Mouse (Mus musculus) G1E (cell line): Measurements from ENCODE around the gene Cask. TPM values are rescaled to one million over a fixed set of nuclear protein-coding genes. Genes with fewer than 3 reads are reported as not detected.

Source experiments
- ATAC-seq: 2 replicates; pipeline ENCODE4 v1.8.0; 2016; ENCODE audit warnings: mild to moderate bottlenecking; ENCODE audit not compliant: insufficient number of reproducible peaks, poor library complexity, low FRiP score, severe bottlenecking; ENCODE audit errors: extremely low read depth
- DNase-seq: peaks from one replicate; pipeline ENCODE4 v3.0.0; 2012; ENCODE audit warnings: low spot score
- H3K27me3 ChIP-seq: 2 replicates; pipeline ENCODE4 v1.6.1; 2012; ENCODE audit warnings: mild to moderate bottlenecking, low read length, inconsistent platforms; ENCODE audit not compliant: insufficient read depth
- H3K36me3 ChIP-seq: replicated peaks from 2 replicates; pipeline ENCODE3; 2012; ENCODE audit warnings: mild to moderate bottlenecking, inconsistent platforms
- H3K4me1 ChIP-seq: 2 replicates; pipeline ENCODE4 v1.6.1; 2012; ENCODE audit warnings: low read depth, low read length, inconsistent platforms, mixed read lengths; ENCODE audit not compliant: insufficient read depth
- H3K4me3 ChIP-seq: 2 replicates; pipeline ENCODE4 v1.5.1; 2012; ENCODE audit warnings: low read depth, mild to moderate bottlenecking, inconsistent platforms, low read length, moderate library complexity, mixed read lengths
- H3K9me3 ChIP-seq: replicated peaks from 2 replicates; pipeline ENCODE4 v1.6.1; 2012; ENCODE audit warnings: inconsistent platforms
- CTCF ChIP-seq: IDR thresholded peaks from 2 replicates; pipeline ENCODE4 v1.5.1; 2012; ENCODE audit warnings: low read depth, low read length, inconsistent platforms, mixed read lengths
- GATA1 ChIP-seq: IDR thresholded peaks from 2 replicates; pipeline ENCODE4 v1.6.1; 2012; ENCODE audit warnings: borderline replicate concordance, low read length, inconsistent platforms, mixed read lengths
- GATA2 ChIP-seq: IDR thresholded peaks from 2 replicates; pipeline ENCODE4 v1.6.1; 2012; ENCODE audit warnings: low read depth, low read length, inconsistent platforms, borderline replicate concordance
- POLR2AphosphoS5 ChIP-seq: IDR thresholded peaks from 2 replicates; pipeline ENCODE4 v1.6.1; 2012; ENCODE audit warnings: low read depth, low read length, inconsistent platforms; ENCODE audit not compliant: insufficient replicate concordance
- TAL1 ChIP-seq: conservative IDR thresholded peaks from 2 replicates; pipeline ENCODE4 v1.6.1; 2012; ENCODE audit warnings: low read depth, low read length, inconsistent platforms, mixed read lengths
- polyA plus RNA-seq: library from polyadenylated mRNA; stranded (reverse); fragments of >175 nt; gene quantifications from 2 replicates; pipeline ENCODE4 v1.2.3, GENCODE M21; 2012
- total RNA-seq, 2 experiments: library from RNA; stranded (forward) in 1 of 2; stranded (reverse) in 1 of 2; fragments of 200-1000 nt in 1 of 2; fragments of >200 nt in 1 of 2; fragmentation: Nextera tagmentation in 1 of 2; gene quantifications; 2 replicates each; pipeline ENCODE4 v1.2.3; 2014 to 2017

The Cask gene
- total and polyA plus RNA-seq, 3 experiments, result 0.05 TPM; not detected in 2

- H3K4me1 ChIP-seq, result peaks cover 6% of the 10 kb centered on the region; the same call in 1 of the 2 replicates
- H3K36me3 ChIP-seq, result no peaks in the 10 kb centered on the region
- DNase-seq, result no peak
- H3K27me3 ChIP-seq, result no peaks in the 10 kb centered on the region
- TF ChIP-seq GATA1, result no peak
- no peak for TF ChIP-seq CTCF
- no peak for TF ChIP-seq TAL1
- no peak for TF ChIP-seq GATA2
- no peak for TF ChIP-seq POLR2AphosphoS5
- no peaks in the 10 kb centered on the region for H3K9me3 ChIP-seq
- no peak overlapping the region for H3K4me3 ChIP-seq
- no peak for ATAC-seq
These were observed 244.4 kb downstream of the Cask start for GRCm38 (mm10) chrX:13606741-13607140.

DNA sequence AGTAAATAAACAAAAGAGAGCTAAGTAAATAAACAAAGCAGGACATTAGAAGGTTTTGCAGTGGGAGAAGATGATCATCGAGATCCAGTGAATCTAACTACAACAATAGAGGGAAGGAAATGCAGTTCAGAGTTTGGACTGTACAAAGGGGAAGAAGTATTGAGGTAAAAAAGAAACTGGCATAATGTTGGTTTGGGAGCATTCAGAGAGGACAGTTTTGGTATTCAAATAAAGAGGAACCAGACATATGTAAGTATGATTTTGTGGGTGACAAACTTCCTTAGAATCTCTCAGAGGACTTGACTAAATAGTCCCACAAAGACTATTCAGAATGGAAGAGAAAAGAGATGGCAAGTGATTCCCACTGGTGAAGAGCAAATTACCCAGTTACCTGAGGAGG is 251.2 kb downstream of the Cask start:
- Histone ChIP-seq H3K36me3 (no peaks in the 10 kb centered on the region), H3K27me3 (no peaks in the 10 kb centered on the region), H3K4me1 (peaks cover 7% of the 10 kb centered on the region), H3K9me3 (no peaks in the 10 kb centered on the region), H3K4me3 (no peak overlapping the region)
- no peak for ATAC-seq
- TF ChIP-seq POLR2AphosphoS5 (no peak), GATA1 (no peak), TAL1 (no peak), GATA2 (no peak), CTCF (no peak)
- no peak for DNase-seq

- no peak for TF ChIP-seq GATA2
- no peak for TF ChIP-seq TAL1
- TF ChIP-seq GATA1, result no peak
- TF ChIP-seq POLR2AphosphoS5, result no peak
- no peak for TF ChIP-seq CTCF
- no peak for DNase-seq
- ATAC-seq, result no peak
These were observed 251.8 kb downstream of the Cask start for GRCm38 (mm10) chrX:13599373-13599772.

GRCm38 (mm10) chrX:13577647-13578046 is 273.5 kb downstream of the Cask start:
- Histone ChIP-seq H3K27me3 (no peaks in the 10 kb centered on the region), H3K9me3 (no peaks in the 10 kb centered on the region), H3K4me1 (0 out of 2 replicates have a peak, but pooled peaks cover 6% of the 10 kb centered on the region), H3K4me3 (no peak overlapping the region), H3K36me3 (no peaks in the 10 kb centered on the region)
- no peak for DNase-seq
- ATAC-seq, result no peak
- TF ChIP-seq GATA1 (no peak), TAL1 (no peak), CTCF (no peak), GATA2 (no peak), POLR2AphosphoS5 (no peak)

More at GRCm38 (mm10) chrX:13599373-13599772, 251.8 kb downstream of the Cask start:
- Histone ChIP-seq H3K4me3 (no peak overlapping the region), H3K27me3 (no peaks in the 10 kb centered on the region), H3K9me3 (no peaks in the 10 kb centered on the region), H3K36me3 (no peaks in the 10 kb centered on the region), H3K4me1 (peaks cover 7% of the 10 kb centered on the region)

DNA sequence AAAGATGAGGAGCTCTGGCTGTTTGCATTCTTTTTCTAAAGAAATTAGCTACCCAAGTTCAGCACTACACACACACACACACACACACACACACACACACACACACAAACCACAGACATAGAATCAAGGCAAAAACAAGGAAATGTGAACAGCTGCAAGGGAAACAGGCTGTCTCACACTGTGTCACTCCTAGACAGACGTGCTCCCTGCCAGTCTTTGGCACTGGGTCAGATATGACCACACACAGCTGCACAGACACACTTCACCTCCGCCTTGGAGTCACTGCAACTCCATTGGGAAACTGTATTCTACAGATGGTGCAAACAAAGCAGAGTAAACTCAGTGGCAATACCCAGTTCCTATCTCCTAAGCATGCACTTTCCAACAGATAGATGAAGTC is 274.6 kb downstream of the Cask start:
- Histone ChIP-seq H3K27me3 (no peaks in the 10 kb centered on the region), H3K9me3 (no peaks in the 10 kb centered on the region), H3K4me3 (no peak overlapping the region), H3K36me3 (no peaks in the 10 kb centered on the region), H3K4me1 (0 out of 2 replicates have a peak, but pooled peaks cover 6% of the 10 kb centered on the region)
- TF ChIP-seq TAL1 (no peak), CTCF (no peak), GATA2 (no peak)
- ATAC-seq, result no peak
- DNase-seq, result no peak

DNA sequence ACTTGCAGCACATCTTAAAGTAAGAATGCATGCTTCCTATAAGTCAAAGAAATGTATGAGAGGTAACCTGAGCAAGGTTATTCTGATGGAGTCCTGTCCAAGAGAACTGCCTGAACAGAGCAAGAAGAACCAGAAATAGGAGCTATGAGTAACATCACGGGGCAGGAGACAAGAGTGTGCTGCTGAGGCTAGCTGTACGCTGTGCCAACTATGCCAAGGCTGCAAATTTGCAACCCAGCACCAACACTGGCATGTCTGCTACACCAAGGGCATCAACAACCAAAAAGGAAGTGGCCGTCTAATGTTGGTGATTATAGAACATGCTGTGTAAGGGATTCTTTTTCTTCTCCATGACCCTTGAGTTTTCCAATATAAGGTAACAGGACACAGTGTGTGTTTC is 276.3 kb downstream of the Cask start:
- Histone ChIP-seq H3K4me3 (no peak overlapping the region), H3K36me3 (no peaks in the 10 kb centered on the region), H3K27me3 (no peaks in the 10 kb centered on the region), H3K9me3 (no peaks in the 10 kb centered on the region), H3K4me1 (0 out of 2 replicates have a peak, but pooled peaks cover 6% of the 10 kb centered on the region)
- ATAC-seq (no peak), DNase-seq (no peak)
- TF ChIP-seq POLR2AphosphoS5 (no peak), CTCF (no peak), GATA1 (no peak), TAL1 (no peak), GATA2 (no peak)

GRCm38 (mm10) chrX:13574298-13574697 is 276.9 kb downstream of the Cask start:
- TF ChIP-seq GATA1 (no peak), CTCF (no peak), GATA2 (no peak), POLR2AphosphoS5 (no peak), TAL1 (no peak)
- no peaks in the 10 kb centered on the region for H3K36me3 ChIP-seq
- no peak for DNase-seq
- H3K9me3 ChIP-seq, result no peaks in the 10 kb centered on the region
- no peaks in the 10 kb centered on the region for H3K27me3 ChIP-seq
- H3K4me3 ChIP-seq, result no peak overlapping the region
- 0 out of 2 replicates have a peak, but pooled peaks cover 6% of the 10 kb centered on the region for H3K4me1 ChIP-seq
- ATAC-seq, result no peak
